Comparison of ENCODE assay signal across 22 mouse cellular contexts in the genomic region with DNA sequence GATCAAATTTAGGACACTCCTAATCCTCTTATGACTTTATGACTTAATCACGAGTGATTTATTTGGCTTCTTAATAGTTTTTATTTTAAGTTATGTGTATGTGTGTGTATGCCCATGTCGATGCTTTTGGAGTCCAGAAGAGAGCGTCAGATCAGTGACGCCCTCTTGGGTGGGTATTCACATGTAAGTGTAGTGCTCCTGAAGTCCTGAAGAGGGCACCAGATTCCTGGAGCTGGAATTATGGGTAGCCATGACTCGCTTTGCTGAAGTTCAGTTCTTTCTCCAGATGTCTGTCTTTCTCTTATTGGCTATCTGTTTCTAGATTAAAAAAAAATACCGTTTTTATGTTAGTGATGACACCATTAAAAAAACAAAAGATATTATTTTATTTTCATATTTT.
DNase-seq lines count a peak whose midpoint lies in the region; ATAC-seq and TF ChIP-seq lines count a peak whose summit lies in the region.
"Had no signal": no experiment of that assay in that cellular context is flagged by ENCODE, and none has a peak within 500 bp of the region (broad histone marks: within the 10 kb centered on the region; RNA-seq: fewer than 3 reads in every experiment).

No protein-coding gene starts in this region.

- TF ChIP-seq RAD21 in MEL (IDR thresholded peaks at IDR 0.05; ENCODE audit: low read depth, low read length), result peak; percentile 13; the same call in 1 of the 2 replicates

- H3K4me1 ChIP-seq in liver, postnatal 0 days (ENCODE audit: insufficient read depth), result no peaks in the 10 kb centered on the region
- no peaks in the 10 kb centered on the region for H3K4me1 ChIP-seq in liver, embryonic 11.5 days (replicated peaks; ENCODE audit: control insufficient read depth, insufficient read depth, low read length)
- H3K4me1 ChIP-seq in ES-Bruce4 (ENCODE audit: control insufficient read depth, insufficient read depth, low read length), result no peaks in the 10 kb centered on the region
- no peaks in the 10 kb centered on the region for H3K4me1 ChIP-seq in MEL (ENCODE audit: control insufficient read depth in 1 of 2, insufficient read depth in 2 of 2, low read length in 2 of 2)
- no peaks in the 10 kb centered on the region for H3K4me1 ChIP-seq in stomach, postnatal 0 days (replicated peaks; ENCODE audit: control insufficient read depth, insufficient read depth)
- H3K4me1 ChIP-seq: embryonic facial prominence, embryonic 13.5 days; heart, embryonic 15.5 days; hindbrain, embryonic 13.5 days had no signal

- no peaks in the 10 kb centered on the region for H3K27me3 ChIP-seq in liver, postnatal 0 days (ENCODE audit: insufficient read depth, low read length)
- no peaks in the 10 kb centered on the region for H3K27me3 ChIP-seq in liver, embryonic 11.5 days (replicated peaks; ENCODE audit: control insufficient read depth, insufficient read depth, low read length)
- H3K27me3 ChIP-seq in ES-Bruce4 (ENCODE audit: control insufficient read depth, insufficient read depth, low read length, poor library complexity, severe bottlenecking) (no peaks in the 10 kb centered on the region), MEL (ENCODE audit: control insufficient read depth in 1 of 2, insufficient read depth in 2 of 2, low read length in 2 of 2) (no peaks in the 10 kb centered on the region)
- H3K27me3 ChIP-seq in stomach, postnatal 0 days (ENCODE audit: control insufficient read depth, insufficient read depth, low read length), result no peaks in the 10 kb centered on the region
- H3K27me3 ChIP-seq: embryonic facial prominence, embryonic 13.5 days; heart, embryonic 15.5 days; hindbrain, embryonic 13.5 days had no signal

- no peak overlapping the region for H3K27ac ChIP-seq in liver, postnatal 0 days (ENCODE audit: low read depth)
- no peak overlapping the region for H3K27ac ChIP-seq in liver, embryonic 11.5 days (ENCODE audit: low read depth, low read length)
- H3K27ac ChIP-seq in ES-Bruce4 (ENCODE audit: insufficient read depth, low read length) (no peak overlapping the region), MEL (ENCODE audit: control insufficient read depth, low read depth, low read length) (no peak overlapping the region)
- no peak overlapping the region for H3K27ac ChIP-seq in stomach, postnatal 0 days (replicated peaks)
- H3K27ac ChIP-seq: embryonic facial prominence, embryonic 13.5 days; gastrocnemius, adult 2 months; heart, embryonic 15.5 days; hindbrain, embryonic 13.5 days; hindbrain, postnatal 0 days had no signal

- no peak for DNase-seq in liver, postnatal 0 days
- DNase-seq in liver, embryonic 11.5 days (ENCODE audit: low spot score), result no peak
- DNase-seq in MEL (ENCODE audit: low read depth, low spot score) (peak; percentile 2), MN1 (ENCODE audit: low spot score) (no peak)
- DNase-seq in stomach, postnatal 0 days (ENCODE audit: low spot score), result no peak
- no peak for DNase-seq in neural tube, embryonic 10.5 days (ENCODE audit: extremely low spot score, low spot score)
- DNase-seq: adrenal gland, adult 2 months; adrenal gland, postnatal 25 days; cerebellum, adult 18-20 months; cerebellum, adult 9-11 months; cerebellum, postnatal 36 days; gastrocnemius, adult 2 months; gastrocnemius, postnatal 36 days; heart, adult 18-20 months; heart, postnatal 14 days had no signal

- no peak for ATAC-seq in liver, postnatal 0 days
- ATAC-seq in liver, embryonic 11.5 days (replicated peaks; ENCODE audit: low FRiP score), result no peak
- ATAC-seq in stomach, postnatal 0 days (ENCODE audit: low FRiP score, low TSS enrichment), result no peak
- ATAC-seq: forebrain, embryonic 14.5 days; hindbrain, postnatal 0 days had no signal

- no peak overlapping the region for H3K4me2 ChIP-seq in liver, postnatal 0 days (ENCODE audit: low read depth, low read length)
- no peak overlapping the region for H3K4me2 ChIP-seq in liver, embryonic 11.5 days
- no peak overlapping the region for H3K4me2 ChIP-seq in stomach, postnatal 0 days (replicated peaks; ENCODE audit: low read depth)
- H3K4me2 ChIP-seq: embryonic facial prominence, embryonic 13.5 days; heart, embryonic 11.5 days; heart, embryonic 15.5 days; hindbrain, embryonic 13.5 days had no signal

- TF ChIP-seq POLR2A in ES-Bruce4 (IDR thresholded peaks at IDR 0.05; ENCODE audit: insufficient read depth, low read length) (no peak), MEL (IDR thresholded peaks at IDR 0.05; ENCODE audit: control insufficient read depth in 1 of 2, insufficient read depth in 1 of 2, low read depth in 1 of 2, low read length in 2 of 2, poor library complexity in 1 of 2) (no peak)

- no peaks in the 10 kb centered on the region for H3K36me3 ChIP-seq in liver, postnatal 0 days (replicated peaks; ENCODE audit: insufficient read depth, low read length)
- no peaks in the 10 kb centered on the region for H3K36me3 ChIP-seq in liver, embryonic 11.5 days (ENCODE audit: control insufficient read depth, insufficient read depth, low read length)
- H3K36me3 ChIP-seq in ES-Bruce4 (ENCODE audit: control insufficient read depth, insufficient read depth, low read length, poor library complexity, severe bottlenecking) (no peaks in the 10 kb centered on the region), MEL (ENCODE audit: control insufficient read depth in 1 of 2, insufficient read depth in 2 of 2, low read length in 2 of 2) (no peaks in the 10 kb centered on the region)
- H3K36me3 ChIP-seq in stomach, postnatal 0 days (ENCODE audit: control insufficient read depth, insufficient read depth, low read length), result no peaks in the 10 kb centered on the region
- H3K36me3 ChIP-seq: embryonic facial prominence, embryonic 13.5 days; heart, embryonic 15.5 days; hindbrain, embryonic 13.5 days had no signal

- no peak for TF ChIP-seq EP300 in liver, postnatal 0 days (IDR thresholded peaks at IDR 0.05; ENCODE audit: low read depth)
- TF ChIP-seq EP300 in ES-Bruce4 (IDR thresholded peaks at IDR 0.05; ENCODE audit: insufficient read depth, low read depth, low read length) (no peak), MEL (IDR thresholded peaks at IDR 0.05; ENCODE audit: low read depth in 1 of 2, low read length in 2 of 2) (no peak)
- TF ChIP-seq EP300 in stomach, postnatal 0 days (optimal IDR thresholded peaks at IDR 0.05), result no peak

- H3K79me2 ChIP-seq in MEL (ENCODE audit: control insufficient read depth, insufficient read depth, low read length, poor library complexity), result no peaks in the 10 kb centered on the region

- no peak overlapping the region for H3K9ac ChIP-seq in liver, postnatal 0 days (replicated peaks)
- no peak overlapping the region for H3K9ac ChIP-seq in liver, embryonic 11.5 days (ENCODE audit: low read depth, low read length)
- H3K9ac ChIP-seq in ES-Bruce4 (ENCODE audit: low read depth, poor library complexity, severe bottlenecking), result no peak overlapping the region
- no peak overlapping the region for H3K9ac ChIP-seq in MEL (ENCODE audit: control insufficient read depth, low read depth, low read length, poor library complexity, severe bottlenecking)
- no peak overlapping the region for H3K9ac ChIP-seq in stomach, postnatal 0 days (ENCODE audit: low read length)
- H3K9ac ChIP-seq: embryonic facial prominence, embryonic 13.5 days; heart, embryonic 15.5 days; hindbrain, embryonic 13.5 days had no signal

- no peak overlapping the region for H3K4me3 ChIP-seq in liver, postnatal 0 days (ENCODE audit: low read depth, low read length)
- no peak overlapping the region for H3K4me3 ChIP-seq in liver, embryonic 11.5 days (ENCODE audit: low read depth, low read length)
- H3K4me3 ChIP-seq in ES-Bruce4 (ENCODE audit: low read depth, low read length), result no peak overlapping the region
- H3K4me3 ChIP-seq in MEL (ENCODE audit: control insufficient read depth in 1 of 2, insufficient read depth in 1 of 2, low read depth in 2 of 2, low read length in 2 of 2), result no peak overlapping the region
- no peak overlapping the region for H3K4me3 ChIP-seq in stomach, postnatal 0 days (ENCODE audit: low read depth, low read length)
- H3K4me3 ChIP-seq: embryonic facial prominence, embryonic 13.5 days; gastrocnemius, adult 2 months; heart, embryonic 15.5 days; hindbrain, embryonic 13.5 days had no signal

- peak; percentile 6; the same call in 1 of the 2 replicates for TF ChIP-seq CTCF in liver, postnatal 0 days (IDR thresholded peaks at IDR 0.05; ENCODE audit: low read depth)
- peak; percentile 3 for TF ChIP-seq CTCF in ES-Bruce4 (IDR thresholded peaks at IDR 0.05; ENCODE audit: low read depth, low read length)
- peak in 1 of 3 experiments; percentile 12; a peak in 1 of 6 replicates for TF ChIP-seq CTCF in MEL (IDR thresholded peaks at IDR 0.05 in 2 of 3, conservative IDR thresholded peaks at IDR 0.05 in 1 of 3; ENCODE audit: control insufficient read depth in 1 of 3, insufficient read depth in 1 of 3, low read depth in 2 of 3, low read length in 3 of 3, poor library complexity in 1 of 3, severe bottlenecking in 1 of 3)
- TF ChIP-seq CTCF in stomach, postnatal 0 days (IDR thresholded peaks at IDR 0.05; ENCODE audit: low read depth), result peak; percentile 11; the same call in 1 of the 2 replicates

- 81% methylated on average over 6 of the region's 6 CpGs for WGBS in liver, postnatal 0 days (ENCODE audit: insufficient replicate concordance)
- WGBS in liver, embryonic 11.5 days, result 86% methylated on average over 6 of the region's 6 CpGs
- 93% methylated on average over 6 of the region's 6 CpGs for WGBS in stomach, postnatal 0 days

- H3K9me3 ChIP-seq in liver, postnatal 0 days (ENCODE audit: low read length), result no peaks in the 10 kb centered on the region
- H3K9me3 ChIP-seq in liver, embryonic 11.5 days (ENCODE audit: control insufficient read depth, low read length), result no peaks in the 10 kb centered on the region
- H3K9me3 ChIP-seq in ES-Bruce4 (replicated peaks; ENCODE audit: control insufficient read depth, insufficient read depth, low read length, poor library complexity, severe bottlenecking) (no peaks in the 10 kb centered on the region), MEL (replicated peaks; ENCODE audit: insufficient read depth, low read length) (no peaks in the 10 kb centered on the region)
- H3K9me3 ChIP-seq in stomach, postnatal 0 days (ENCODE audit: control insufficient read depth, low read length), result no peaks in the 10 kb centered on the region
- H3K9me3 ChIP-seq: embryonic facial prominence, embryonic 13.5 days; hindbrain, embryonic 13.5 days had no signal

TF ChIP-seq in MEL, 35 proteins besides CTCF, POLR2A, EP300 and RAD21:
- no peak for TF ChIP-seq SIN3A (IDR thresholded peaks at IDR 0.05; ENCODE audit: low read length)
- TF ChIP-seq TCF12 (IDR thresholded peaks at IDR 0.05; ENCODE audit: low read depth, low read length), result no peak
